Mouse (Mus musculus) urinary bladder, postnatal 36 days (tissue): ENCODE results near the gene Itgad.

ENCODE experiments used
- DNase-seq, 2 experiments: peaks; one replicate each; pipeline ENCODE4 v3.0.0; 2022; ENCODE audit warnings: low spot score in 2 of 2, mixed read lengths in 1 of 2

Itgad gene

DNA sequence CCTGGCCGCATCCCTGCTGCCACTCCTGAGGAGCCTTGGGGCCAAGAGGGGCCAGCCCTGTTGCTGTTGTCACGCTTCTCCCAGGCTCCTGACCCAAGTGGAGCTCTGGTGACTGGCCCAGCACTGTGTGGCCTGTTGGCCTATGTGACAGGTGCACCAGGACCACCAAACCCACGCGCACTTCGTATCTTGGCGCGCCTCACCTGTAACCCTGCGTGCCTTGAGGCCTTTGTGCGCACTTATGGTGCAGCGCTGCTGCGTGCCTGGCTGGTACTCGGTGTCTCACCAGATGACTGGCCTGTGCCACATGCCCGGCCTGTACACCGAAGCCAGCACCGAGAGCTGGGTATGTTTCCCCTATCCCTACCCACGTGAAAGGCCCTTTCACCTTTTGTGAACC lies 88.2 kb downstream of the Itgad start:
- no peak for DNase-seq

DNA sequence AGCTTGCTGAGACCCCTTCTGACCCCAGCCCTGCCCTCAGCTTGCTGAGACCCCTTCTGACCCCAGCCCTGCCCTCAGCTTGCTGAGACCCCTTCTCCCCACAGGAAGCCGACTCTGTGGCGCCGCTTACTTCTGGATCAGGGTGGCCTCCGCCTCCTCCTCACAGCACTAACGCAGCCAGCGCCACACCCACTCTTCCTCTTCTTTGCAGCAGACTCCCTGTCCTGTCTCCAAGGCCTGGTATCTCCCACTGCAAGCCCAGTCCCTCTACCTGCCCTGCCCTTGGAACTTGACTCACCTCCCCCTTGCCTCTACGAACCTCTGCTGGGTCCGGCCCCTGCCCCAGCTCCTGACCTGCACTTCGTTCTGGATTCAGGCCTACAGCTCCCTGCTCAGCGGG lies 89.7 kb downstream of the Itgad start:
- DNase-seq: no peak

DNA sequence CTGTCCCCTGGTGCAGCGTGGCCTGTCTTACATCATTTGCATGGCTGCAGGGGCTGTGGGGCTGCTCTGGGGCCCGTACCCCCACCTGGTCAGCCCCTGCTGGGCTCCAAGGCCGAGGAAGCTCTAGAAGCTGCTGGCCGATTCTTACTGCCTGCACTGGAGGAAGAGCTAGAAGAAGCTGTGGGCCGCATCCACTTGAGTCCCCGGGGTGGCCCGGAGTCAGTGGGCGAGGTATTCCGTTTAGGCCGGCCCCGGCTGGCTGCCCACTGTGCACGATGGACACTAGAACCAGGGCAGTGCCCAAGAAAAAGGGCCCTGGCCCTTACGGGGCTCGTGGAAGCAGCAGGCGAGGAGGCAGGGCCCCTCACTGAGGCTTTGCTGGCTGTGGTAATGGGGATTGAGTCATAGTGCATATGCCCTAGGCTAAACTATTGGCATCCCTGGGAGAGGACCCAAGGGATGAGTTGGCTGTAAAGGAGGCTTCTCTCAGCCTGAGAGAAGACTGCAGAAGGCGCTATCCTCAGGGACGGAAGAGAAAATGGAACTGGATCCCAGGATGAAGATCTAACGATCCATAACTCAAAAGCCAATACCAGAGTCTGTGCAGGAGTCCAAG lies 90.3 kb downstream of the Itgad start:
- DNase-seq: no peak

DNA sequence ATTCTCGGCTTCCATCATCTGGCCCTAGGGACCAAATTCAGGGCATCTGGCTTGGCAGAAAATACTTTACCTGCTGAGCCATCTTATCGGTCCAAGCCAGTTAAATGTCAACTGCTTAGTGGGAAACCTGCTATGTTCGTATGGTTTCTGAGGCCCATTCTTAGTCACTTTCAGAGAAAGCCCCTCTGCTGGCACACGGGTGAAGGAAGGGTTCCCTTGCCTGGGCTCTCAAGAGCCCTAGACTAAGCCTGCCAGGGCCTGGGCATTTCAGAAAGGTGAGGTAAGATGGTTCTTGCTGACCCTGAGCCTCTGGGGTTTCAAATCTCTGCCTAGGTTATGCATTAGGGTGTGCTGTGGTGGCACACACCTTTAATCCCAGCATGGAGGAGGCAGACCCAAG lies 91.4 kb downstream of the Itgad start:
- no peak for DNase-seq

DNA sequence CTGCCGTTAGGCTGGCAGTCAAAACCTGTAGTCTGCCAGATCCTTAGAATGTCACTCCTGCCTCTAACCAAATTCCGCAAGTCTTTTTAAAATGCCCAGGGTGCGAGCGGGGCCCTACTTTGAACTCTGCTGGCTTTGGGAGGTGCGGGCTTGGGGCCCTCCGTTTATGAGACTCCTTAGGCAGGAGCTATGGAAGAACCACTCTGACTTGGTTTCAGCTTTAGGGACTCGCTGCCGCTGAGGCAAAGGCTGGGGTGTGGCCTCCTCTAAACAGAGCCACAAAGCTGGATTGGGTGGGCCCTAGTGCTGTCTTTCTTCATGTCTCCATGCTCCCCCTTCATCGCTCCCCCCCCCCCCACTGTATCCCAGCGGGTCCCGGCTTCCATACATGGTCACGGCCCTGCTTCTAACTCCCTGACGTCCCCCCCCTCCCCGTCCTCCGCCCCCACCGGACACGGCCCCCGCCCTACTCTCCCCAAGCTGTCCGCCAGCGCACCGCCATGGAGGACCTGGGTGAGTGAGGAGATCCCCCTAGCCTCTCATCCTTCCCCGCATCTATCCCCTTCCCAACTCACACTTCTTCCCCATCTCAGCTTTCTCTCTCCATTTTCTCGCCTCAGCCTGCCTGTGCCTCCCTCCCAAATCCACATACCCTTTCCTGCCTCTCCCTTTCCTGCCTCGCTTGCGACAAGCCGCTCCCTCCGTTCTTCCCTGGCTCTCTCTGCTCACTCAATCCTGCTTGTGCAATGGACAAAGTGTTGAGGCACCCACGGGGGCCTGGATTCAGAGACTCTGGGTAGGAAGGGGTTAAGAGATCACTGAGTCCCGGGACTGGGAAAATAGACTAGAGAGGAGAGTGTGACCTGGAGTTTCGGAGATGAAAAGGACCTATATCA lies 92.6 kb downstream of the Itgad start, which contains the start of gene Tgfb1i1:
Gene Tgfb1i1 (plus strand): TSS at position 317 of the 896 bp plus-strand sequence.
- DNase-seq: peak; percentile 51 to 53

DNA sequence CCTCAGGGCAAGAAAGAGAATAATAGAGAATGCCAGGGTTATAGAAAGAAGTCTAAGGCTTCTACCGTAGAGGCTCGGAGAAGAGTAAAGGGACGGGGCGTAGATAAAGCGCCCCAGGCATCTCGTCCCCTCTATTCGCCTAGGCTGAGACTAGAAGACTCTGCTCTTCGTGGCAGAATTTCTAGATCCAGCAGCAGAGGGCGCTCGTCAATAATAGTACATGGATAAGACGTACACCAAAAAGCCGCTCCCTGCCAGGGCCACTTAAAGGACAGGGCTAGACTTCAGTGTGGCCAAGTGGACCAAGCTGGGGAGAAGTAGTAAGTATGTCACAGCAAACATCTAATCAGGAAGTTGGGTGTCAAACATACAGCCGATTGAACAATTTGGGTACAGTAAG lies 93.3 kb downstream of the Itgad start:
- peak; percentile 70 to 84 for DNase-seq

DNA sequence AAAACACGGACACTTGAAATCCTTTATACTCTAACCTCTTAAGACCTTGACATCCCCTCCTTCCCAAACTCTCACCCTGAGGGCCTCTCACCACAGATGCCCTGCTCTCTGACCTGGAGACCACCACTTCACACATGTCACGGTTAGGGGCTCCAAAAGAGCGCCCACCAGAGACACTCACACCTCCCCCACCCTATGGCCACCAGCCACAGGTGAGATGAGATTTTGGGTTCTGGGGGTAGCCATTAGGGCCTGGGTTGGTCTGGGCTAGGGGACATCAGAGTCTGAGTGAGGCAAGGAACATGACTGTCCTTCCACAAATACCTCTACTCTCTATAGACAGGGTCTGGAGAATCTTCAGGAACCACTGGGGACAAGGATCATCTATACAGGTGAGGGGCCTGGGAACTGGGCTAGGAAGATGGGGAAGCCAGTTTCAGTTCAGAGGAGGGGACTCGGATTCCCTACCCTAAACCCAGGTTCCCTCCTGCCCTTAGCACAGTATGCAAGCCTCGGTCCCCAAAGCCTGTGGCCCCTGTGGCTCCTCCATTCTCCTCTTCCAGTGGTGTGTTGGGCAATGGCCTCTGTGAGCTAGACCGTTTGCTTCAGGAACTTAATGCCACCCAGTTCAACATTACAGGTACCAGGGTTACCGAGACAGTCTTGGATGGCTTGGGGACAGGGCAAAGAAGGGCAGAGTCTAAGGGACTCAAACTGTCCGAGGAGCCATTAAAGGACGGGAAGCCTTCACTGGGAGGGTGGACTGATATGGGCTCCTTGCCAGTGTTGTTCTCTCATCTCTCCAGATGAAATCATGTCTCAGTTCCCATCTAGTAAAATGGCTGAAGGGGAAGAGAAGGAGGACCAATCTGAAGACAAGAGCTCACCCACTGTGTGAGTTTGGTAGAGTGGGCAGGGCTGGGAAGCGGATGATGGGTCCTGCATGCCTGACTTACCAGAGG lies 94.2 kb downstream of the Itgad start:
- no peak for DNase-seq

DNA sequence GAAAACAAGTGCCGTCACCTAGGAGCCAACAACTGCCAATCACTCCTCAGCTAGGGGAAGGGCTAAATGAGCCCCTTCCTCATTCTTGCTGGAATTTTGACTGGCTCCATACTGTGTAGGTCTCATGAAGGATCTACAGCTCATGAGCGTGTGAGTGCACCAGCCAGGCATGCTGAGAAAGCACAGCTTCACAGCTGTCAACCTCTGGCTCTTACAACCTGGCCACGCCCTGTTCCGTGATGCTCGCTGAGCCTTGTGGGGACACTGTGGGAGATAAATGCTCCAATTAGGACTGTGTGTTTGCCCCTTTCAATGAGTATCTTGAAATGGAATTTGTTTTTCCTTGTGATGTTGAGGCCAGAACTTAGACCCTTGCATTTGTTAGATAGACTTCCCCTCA lies 95.8 kb downstream of the Itgad start:
- DNase-seq: no peak

DNA sequence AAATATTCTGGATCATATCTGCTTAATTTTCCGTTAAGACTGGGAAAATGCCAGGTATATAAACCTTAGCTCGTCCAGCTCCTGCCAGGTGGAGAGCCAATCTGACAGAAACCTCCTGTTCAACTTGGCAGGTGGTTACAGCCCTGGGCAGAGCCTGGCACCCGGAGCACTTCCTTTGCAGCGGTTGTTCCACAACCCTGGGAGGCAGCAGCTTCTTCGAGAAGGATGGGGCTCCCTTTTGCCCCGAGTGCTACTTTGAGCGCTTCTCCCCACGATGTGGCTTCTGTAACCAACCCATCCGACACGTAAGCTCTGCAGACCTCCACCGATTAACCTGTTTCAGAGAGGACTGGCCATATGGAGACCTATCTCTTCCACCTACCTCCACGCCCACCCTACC lies 97.8 kb downstream of the Itgad start:
- DNase-seq: no peak

DNA sequence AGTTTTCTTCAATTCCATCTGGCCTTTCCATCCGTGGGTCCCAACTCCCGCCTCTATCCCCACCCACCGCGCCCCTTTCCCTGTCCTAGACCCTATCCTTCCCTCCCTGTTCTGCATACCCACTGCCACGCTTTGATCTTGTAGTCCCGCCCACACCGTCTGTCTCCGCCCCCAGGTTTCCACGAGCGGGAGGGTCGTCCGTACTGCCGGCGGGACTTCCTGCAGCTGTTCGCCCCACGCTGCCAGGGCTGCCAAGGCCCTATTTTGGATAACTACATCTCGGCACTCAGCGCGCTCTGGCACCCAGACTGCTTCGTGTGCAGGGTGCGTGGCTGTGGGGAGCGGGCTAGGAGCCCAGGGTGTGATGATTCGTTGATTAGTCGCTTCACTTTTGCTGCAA lies 98.4 kb downstream of the Itgad start:
- no peak for DNase-seq

DNA sequence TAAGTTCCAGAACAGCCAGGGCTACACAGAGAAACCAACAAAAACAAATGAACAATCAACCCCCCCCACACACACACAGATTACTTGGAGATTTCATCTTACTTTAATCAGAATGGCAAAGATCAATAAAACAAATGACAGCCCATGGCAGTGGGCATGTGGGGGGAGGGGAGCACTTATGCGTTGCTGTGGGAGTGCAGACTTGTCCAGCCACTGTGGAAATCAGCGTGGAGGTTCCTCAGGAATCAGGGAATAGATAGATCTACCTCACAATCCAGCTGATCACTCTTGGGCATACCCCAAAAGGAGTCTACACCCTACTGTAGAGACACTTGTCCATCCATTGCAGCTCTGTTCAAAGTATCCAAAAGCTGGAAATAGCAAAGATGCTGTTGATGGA lies 100.8 kb downstream of the Itgad start:
- no peak for DNase-seq

DNA sequence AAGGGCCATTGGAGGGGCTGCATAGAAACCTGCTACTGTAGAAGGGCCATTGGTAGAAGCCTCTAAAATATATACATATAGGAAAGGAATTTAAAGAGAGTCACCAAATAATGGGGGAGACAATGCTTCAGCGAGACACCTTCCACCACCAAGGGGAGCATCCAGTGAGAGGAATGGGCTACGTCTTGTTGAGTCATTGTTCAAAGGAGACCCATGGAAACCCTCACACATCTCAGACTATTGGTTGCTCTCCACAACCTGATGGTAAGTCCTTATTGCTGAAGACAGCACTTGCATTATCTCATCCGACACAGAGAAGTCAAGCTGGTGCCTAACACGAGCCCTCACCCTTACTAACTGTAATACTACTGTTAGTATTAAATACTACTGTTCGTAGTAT lies 101.6 kb downstream of the Itgad start:
- no peak for DNase-seq

DNA sequence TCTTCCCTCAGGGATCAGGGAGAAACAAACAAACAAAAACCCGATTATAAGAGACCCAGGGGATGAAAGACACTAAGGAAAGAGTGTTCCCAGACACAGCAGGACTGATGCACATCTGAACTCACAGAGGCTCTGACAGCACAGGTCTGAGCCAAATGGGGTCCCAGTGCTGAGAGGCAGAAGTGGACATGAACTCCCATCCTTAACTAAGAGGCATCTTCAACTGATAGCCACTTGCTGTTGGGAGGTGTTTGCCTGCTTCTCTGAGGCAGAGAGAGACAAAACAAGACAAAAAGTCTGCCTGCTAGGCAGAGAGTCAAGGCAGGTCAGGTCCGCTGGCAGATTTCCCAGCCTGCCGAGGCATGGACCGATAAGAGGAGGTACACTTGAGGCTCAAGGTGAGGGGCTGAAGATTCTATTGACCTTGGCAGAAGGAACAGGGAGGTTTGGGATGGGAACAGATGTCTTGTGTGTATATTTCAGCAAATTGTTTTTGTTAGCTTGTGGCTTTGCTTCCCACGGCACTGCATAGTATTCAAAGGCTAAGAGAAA lies 102.7 kb downstream of the Itgad start:
- no peak for DNase-seq

DNA sequence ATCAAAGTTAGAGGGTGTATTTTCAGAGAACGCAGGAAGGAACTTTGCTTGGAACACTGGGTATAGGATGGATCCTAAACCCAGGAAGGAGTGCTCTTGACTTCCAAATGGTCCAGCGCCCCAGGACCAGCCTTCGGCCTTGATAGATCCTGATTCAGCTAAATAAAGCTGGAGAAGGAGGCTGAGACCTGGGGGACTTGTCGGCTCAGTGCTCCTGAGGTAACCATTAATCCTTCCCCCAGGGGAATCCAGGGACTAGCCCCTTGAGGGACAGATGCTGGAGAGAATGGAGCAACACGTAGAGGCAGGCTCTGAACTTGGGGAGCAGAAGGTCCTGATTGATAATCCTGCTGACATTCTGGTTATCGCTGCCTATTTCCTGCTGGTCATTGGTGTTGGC lies 111.2 kb downstream of the Itgad start, which contains the start of gene Slc5a2:
Gene Slc5a2 (plus strand): TSS at position 247 of the 400 bp plus-strand sequence.
- DNase-seq: no peak

DNA sequence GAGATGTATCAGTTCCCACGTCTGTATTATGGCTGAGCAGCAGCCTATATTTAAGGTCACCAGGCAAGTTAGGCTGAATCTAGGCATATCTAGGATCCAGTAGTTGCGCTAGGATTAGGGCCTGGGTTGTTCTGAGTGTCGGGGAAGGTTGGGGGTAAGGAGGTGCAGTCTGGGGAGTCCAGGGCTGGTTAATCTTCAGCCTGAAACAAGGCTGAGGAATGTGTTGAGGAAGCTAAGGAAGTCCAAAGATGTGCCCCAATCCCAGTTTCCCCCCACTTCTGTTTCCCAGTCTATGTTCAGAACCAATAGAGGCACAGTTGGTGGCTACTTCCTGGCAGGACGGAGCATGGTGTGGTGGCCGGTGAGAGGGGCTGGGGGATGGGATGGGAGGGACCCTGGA lies 111.9 kb downstream of the Itgad start:
- no peak for DNase-seq

DNA sequence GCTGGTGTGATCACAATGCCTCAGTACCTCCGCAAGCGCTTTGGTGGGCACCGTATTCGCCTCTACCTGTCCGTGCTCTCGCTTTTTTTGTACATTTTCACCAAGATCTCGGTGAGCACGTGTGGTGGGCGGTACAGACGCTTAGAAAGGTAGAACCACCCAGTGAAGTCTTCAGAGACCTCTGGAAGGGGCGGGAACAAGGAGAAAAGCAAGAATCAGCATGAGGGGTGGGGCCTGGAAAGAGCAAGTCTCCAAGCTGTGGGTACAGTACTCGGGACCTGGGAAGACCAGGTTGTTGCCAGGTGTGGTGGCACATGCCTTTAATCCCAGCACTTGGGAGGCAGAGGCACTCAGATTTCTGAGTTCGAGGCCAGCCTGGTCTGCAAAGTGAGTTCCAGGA lies 113.2 kb downstream of the Itgad start:
- no peak for DNase-seq

DNA sequence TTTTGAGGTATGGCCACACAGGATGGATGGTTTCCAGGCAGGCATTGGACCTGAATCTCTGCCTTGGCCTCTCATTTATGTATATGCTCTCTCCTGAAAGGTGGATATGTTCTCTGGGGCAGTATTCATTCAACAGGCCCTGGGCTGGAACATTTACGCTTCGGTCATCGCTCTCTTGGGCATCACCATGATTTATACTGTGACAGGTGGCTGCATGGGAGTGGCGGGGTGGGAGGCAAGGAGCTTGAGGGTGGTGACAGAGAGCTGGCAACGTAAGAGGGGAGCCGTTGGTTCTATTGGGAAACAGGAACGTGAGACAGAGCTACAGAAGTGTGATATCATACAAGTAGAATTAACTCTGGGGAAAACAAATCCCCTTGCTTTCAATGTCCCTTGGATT lies 113.6 kb downstream of the Itgad start:
- no peak for DNase-seq

DNA sequence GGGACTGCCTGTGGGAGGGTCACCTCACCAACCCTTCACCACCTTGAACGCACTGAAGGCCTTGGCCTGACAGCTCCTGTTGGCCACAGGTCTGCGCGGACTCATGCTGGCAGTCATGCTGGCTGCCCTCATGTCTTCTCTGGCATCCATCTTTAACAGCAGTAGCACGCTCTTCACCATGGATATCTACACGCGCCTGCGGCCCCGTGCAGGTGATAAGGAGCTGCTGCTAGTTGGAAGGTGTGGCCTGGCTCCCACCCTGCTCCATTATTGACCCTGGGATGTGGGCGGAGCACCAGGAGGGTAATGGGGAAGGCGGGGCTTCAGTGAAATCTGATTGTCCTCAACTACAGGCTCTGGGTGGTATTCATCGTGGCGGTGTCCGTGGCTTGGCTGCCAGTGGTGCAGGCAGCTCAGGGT lies 116.3 kb downstream of the Itgad start:
- DNase-seq: no peak

DNA sequence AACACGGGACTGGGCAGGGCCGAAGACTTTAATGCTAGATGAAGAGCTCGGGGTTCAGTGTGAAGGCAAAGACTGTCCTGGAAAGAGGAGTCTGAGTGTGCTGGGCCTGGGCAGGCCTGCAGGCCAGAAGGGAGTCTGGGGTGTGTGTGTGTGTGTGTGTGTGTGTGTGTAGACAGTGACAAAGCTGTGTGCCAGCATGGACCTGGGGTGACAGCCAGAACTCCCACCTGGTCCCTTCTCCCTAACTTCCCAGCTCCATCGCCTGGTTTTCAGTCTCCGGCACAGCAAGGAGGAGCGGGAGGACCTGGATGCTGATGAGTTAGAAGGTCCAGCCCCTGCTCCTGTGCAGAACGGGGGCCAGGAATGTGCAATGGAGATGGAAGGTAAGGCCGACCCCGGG lies 117.3 kb downstream of the Itgad start:
- no peak for DNase-seq
